Mouse (Mus musculus) ES-E14 (cell line): Measurements from ENCODE around the gene Nup210l.

Experiments
- HCFC1 ChIP-seq: IDR thresholded peaks from 2 replicates; pipeline ENCODE4 v1.6.1; 2012; ENCODE audit warnings: low read length, inconsistent platforms, borderline replicate concordance; ENCODE audit not compliant: insufficient read depth
- MAFK ChIP-seq: IDR thresholded peaks from 2 replicates; pipeline ENCODE4 v1.6.1; 2014; ENCODE audit warnings: mild to moderate bottlenecking, low read depth, low read length, inconsistent platforms; ENCODE audit not compliant: insufficient read depth
- ZC3H11A ChIP-seq: IDR thresholded peaks from 2 replicates; pipeline ENCODE4 v1.6.1; 2012; ENCODE audit warnings: low read depth, mild to moderate bottlenecking, inconsistent platforms, low read length, borderline replicate concordance
- ZNF384 ChIP-seq: IDR thresholded peaks from 2 replicates; pipeline ENCODE4 v1.6.1; 2012; ENCODE audit warnings: low read depth, low read length, inconsistent platforms

DNA sequence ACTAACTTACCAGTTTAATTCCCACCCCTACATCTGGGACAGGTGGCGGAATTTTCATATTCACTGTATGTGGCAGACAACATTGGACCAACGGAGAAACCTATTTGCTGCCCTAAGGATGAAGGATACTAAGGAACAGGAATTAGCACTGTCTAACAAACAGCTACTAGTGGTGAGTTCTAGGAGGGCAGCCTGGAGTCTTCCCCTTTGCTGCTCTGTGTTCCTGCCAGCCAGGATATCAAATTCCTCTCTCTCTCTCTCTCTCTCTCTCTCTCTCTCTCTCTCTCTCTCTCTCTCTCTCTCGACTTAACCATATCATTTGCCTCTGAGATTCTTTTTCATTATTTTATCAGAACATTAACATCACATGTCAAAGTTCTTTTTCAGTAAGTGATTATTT lies 39.5 kb upstream of the Nup210l start:
- TF ChIP-seq HCFC1, result no peak
- TF ChIP-seq ZC3H11A, result no peak
- TF ChIP-seq ZNF384, result no peak
- no peak for TF ChIP-seq MAFK
